Comparison of ENCODE assay signal across 8 mouse cellular contexts in genomic region chr8:106226589-106226988, GRCm38 (mm10). TPM values are rescaled to one million over a fixed set of nuclear protein-coding genes. Genes with fewer than 3 reads are reported as not detected.
DNase-seq lines count a peak whose midpoint lies in the region; ATAC-seq and TF ChIP-seq lines count a peak whose summit lies in the region.
"Had no signal": no experiment of that assay in that cellular context is flagged by ENCODE, and none has a peak within 500 bp of the region (broad histone marks: within the 10 kb centered on the region; RNA-seq: fewer than 3 reads in every experiment).

No protein-coding gene starts in this region.

- H3K4me1 ChIP-seq in liver, adult 2 months (ENCODE audit: control insufficient read depth, insufficient read depth, low read length): no peaks in the 10 kb centered on the region
- no peaks in the 10 kb centered on the region for H3K4me1 ChIP-seq in liver, embryonic 11.5 days (replicated peaks; ENCODE audit: control insufficient read depth, insufficient read depth, low read length)
- H3K4me1 ChIP-seq in G1E (ENCODE audit: insufficient read depth, low read depth, low read length): no peaks in the 10 kb centered on the region; the same call in 1 of the 2 replicates
- H3K4me1 ChIP-seq in embryonic facial prominence, embryonic 11.5 days (ENCODE audit: control insufficient read depth, insufficient read depth, low read length): no peaks in the 10 kb centered on the region
- H3K4me1 ChIP-seq: hindbrain, embryonic 15.5 days had no signal

- H3K4me2 ChIP-seq in liver, embryonic 11.5 days: no peak overlapping the region
- H3K4me2 ChIP-seq in embryonic facial prominence, embryonic 11.5 days (ENCODE audit: low read depth, low read length): no peak overlapping the region
- H3K4me2 ChIP-seq: hindbrain, embryonic 15.5 days had no signal

- no peaks in the 10 kb centered on the region for H3K9me3 ChIP-seq in liver, embryonic 11.5 days (ENCODE audit: control insufficient read depth, low read length)
- H3K9me3 ChIP-seq in G1E (replicated peaks): no peaks in the 10 kb centered on the region
- H3K9me3 ChIP-seq in embryonic facial prominence, embryonic 11.5 days (replicated peaks; ENCODE audit: control insufficient read depth, low read length): no peaks in the 10 kb centered on the region
- H3K9me3 ChIP-seq: hindbrain, embryonic 15.5 days had no signal

- peak; percentile 30 for DNase-seq in liver, adult 2 months (ENCODE audit: extremely low read depth, low read depth, low spot score)
- DNase-seq in liver, embryonic 11.5 days (ENCODE audit: low spot score): no peak
- peak; percentile 11 for DNase-seq in G1E (ENCODE audit: low spot score)
- peak; percentile 52 to 72 for DNase-seq in adrenal gland, postnatal 36 days
- DNase-seq in embryonic facial prominence, embryonic 11.5 days (ENCODE audit: low spot score): peak; percentile 73
- peak; percentile 62 to 64 for DNase-seq in layer of hippocampus, postnatal 10 days (ENCODE audit: low spot score in 2 of 2)
- DNase-seq in natural killer cell, adult 2 months (ENCODE audit: low spot score in 2 of 2): peak; percentile 14 to 33

- H3K27ac ChIP-seq in liver, adult 2 months (replicated peaks; ENCODE audit: insufficient read depth, low read depth, low read length): no peak overlapping the region
- no peak overlapping the region for H3K27ac ChIP-seq in liver, embryonic 11.5 days (ENCODE audit: low read depth, low read length)
- H3K27ac ChIP-seq in embryonic facial prominence, embryonic 11.5 days (replicated peaks; ENCODE audit: low read depth, low read length): no peak overlapping the region
- H3K27ac ChIP-seq: hindbrain, embryonic 15.5 days had no signal

- ATAC-seq in liver, embryonic 11.5 days (replicated peaks; ENCODE audit: low FRiP score): no peak
- peak; percentile 22; the same call in 1 of the 2 replicates for ATAC-seq in G1E (ENCODE audit: extremely low read depth, insufficient number of reproducible peaks, low FRiP score, poor library complexity, severe bottlenecking)
- ATAC-seq in embryonic facial prominence, embryonic 11.5 days (replicated peaks; ENCODE audit: insufficient number of reproducible peaks, low FRiP score, low TSS enrichment, low read depth): no peak

- WGBS in liver, adult 2 months: 43% methylated on average over 9 of the region's 9 CpGs
- WGBS in liver, embryonic 11.5 days: 50% methylated on average over 9 of the region's 9 CpGs
- 47% methylated on average over 9 of the region's 9 CpGs for whole genome bisulfite sequencing in embryonic facial prominence, embryonic 11.5 days

- H3K27me3 ChIP-seq in liver, adult 2 months (ENCODE audit: control insufficient read depth, insufficient read depth, low read length): no peaks in the 10 kb centered on the region
- H3K27me3 ChIP-seq in liver, embryonic 11.5 days (replicated peaks; ENCODE audit: control insufficient read depth, insufficient read depth, low read length): no peaks in the 10 kb centered on the region
- no peaks in the 10 kb centered on the region for H3K27me3 ChIP-seq in G1E (ENCODE audit: insufficient read depth, low read length)
- H3K27me3 ChIP-seq in embryonic facial prominence, embryonic 11.5 days (ENCODE audit: control insufficient read depth, insufficient read depth, low read length): no peaks in the 10 kb centered on the region
- H3K27me3 ChIP-seq: hindbrain, embryonic 15.5 days had no signal

- peaks cover 23% of the 10 kb centered on the region for H3K36me3 ChIP-seq in liver, adult 2 months (ENCODE audit: control insufficient read depth, insufficient read depth, low read length)
- peaks cover 36% of the 10 kb centered on the region for H3K36me3 ChIP-seq in liver, embryonic 11.5 days (ENCODE audit: control insufficient read depth, insufficient read depth, low read length)
- peaks cover 93% of the 10 kb centered on the region for H3K36me3 ChIP-seq in G1E (replicated peaks)
- H3K36me3 ChIP-seq in embryonic facial prominence, embryonic 11.5 days (replicated peaks; ENCODE audit: control insufficient read depth, insufficient read depth, low read depth, low read length): peaks cover 4% of the 10 kb centered on the region; the same call in 1 of the 2 replicates

- TF ChIP-seq POLR2A in liver, adult 2 months (IDR thresholded peaks at IDR 0.05; ENCODE audit: extremely low read depth, insufficient read depth, low read length): no peak

- no peak overlapping the region for H3K4me3 ChIP-seq in liver, adult 2 months (ENCODE audit: insufficient read depth, low read depth, low read length)
- H3K4me3 ChIP-seq in liver, embryonic 11.5 days (ENCODE audit: low read depth, low read length): no peak overlapping the region
- no peak overlapping the region for H3K4me3 ChIP-seq in G1E (ENCODE audit: low read depth, low read length)
- no peak overlapping the region for H3K4me3 ChIP-seq in embryonic facial prominence, embryonic 11.5 days (ENCODE audit: low read depth, low read length)
- H3K4me3 ChIP-seq: hindbrain, embryonic 15.5 days had no signal

- no peak overlapping the region for H3K9ac ChIP-seq in liver, adult 2 months (ENCODE audit: low read depth, low read length)
- H3K9ac ChIP-seq in liver, embryonic 11.5 days (ENCODE audit: low read depth, low read length): no peak overlapping the region
- H3K9ac ChIP-seq in embryonic facial prominence, embryonic 11.5 days (replicated peaks; ENCODE audit: low read length): no peak overlapping the region
- H3K9ac ChIP-seq: hindbrain, embryonic 15.5 days had no signal

- H3K79me2 ChIP-seq in liver, adult 2 months (ENCODE audit: control insufficient read depth, insufficient read depth, low read length): no peaks in the 10 kb centered on the region

- peak; percentile 56 for TF ChIP-seq CTCF in liver, adult 2 months (IDR thresholded peaks at IDR 0.05; ENCODE audit: low read depth, low read length)
- TF ChIP-seq CTCF in G1E (IDR thresholded peaks at IDR 0.05; ENCODE audit: low read depth, low read length): peak; percentile 88

RNA-seq across cellular contexts. Expression of gene Prmt7, which starts 15.9 kb away (rescaled TPM):
- total RNA-seq in liver, adult 2 months (2014; rRNA removed): 9.7 and 9.9 TPM in 2 replicates
- polyA plus RNA-seq in liver, adult 2 months (2012; rRNA removed): 8.8 and 12.0 TPM in 2 replicates
- polyA plus RNA-seq in liver, embryonic 11.5 days (2014; fragmentation: Nextera tagmentation; extraction: Ambion mirVana): 65.1 and 75.7 TPM in 2 replicates
- total RNA-seq in G1E (2014; fragmentation: Nextera tagmentation): 16.1 and 20.0 TPM in 2 replicates
- 22.8 and 27.4 TPM in 2 replicates for total RNA-seq in G1E (2017)
- 20.5 and 43.9 TPM in 2 replicates for polyA plus RNA-seq in G1E (2012)
- 10 to 100 TPM; 27.0 to 28.2 TPM for total RNA-seq in adrenal gland, postnatal 36 days (2021)
- polyA plus RNA-seq in embryonic facial prominence, embryonic 11.5 days (2014; fragmentation: Nextera tagmentation; extraction: Ambion mirVana): 62.6 and 62.7 TPM in 2 replicates
- total RNA-seq in layer of hippocampus, postnatal 10 days (2021): 10 to 100 TPM; 40.3 to 44.7 TPM

RNA-seq across cellular contexts. Expression of gene Slc7a6os, which starts 15.9 kb away (rescaled TPM):
- total RNA-seq in liver, adult 2 months (2014; rRNA removed): 21.9 and 23.0 TPM in 2 replicates
- polyA plus RNA-seq in liver, adult 2 months (2012; rRNA removed): 8.3 and 11.0 TPM in 2 replicates
- 34.8 and 36.5 TPM in 2 replicates for polyA plus RNA-seq in liver, embryonic 11.5 days (2014; fragmentation: Nextera tagmentation; extraction: Ambion mirVana)
- total RNA-seq in G1E (2014; fragmentation: Nextera tagmentation) (32.7 and 36.3 TPM in 2 replicates), G1E (2017) (41.0 and 45.6 TPM in 2 replicates)
- polyA plus RNA-seq in G1E (2012): 24.1 and 25.6 TPM in 2 replicates
- 10 to 100 TPM; 26.3 to 28.6 TPM for total RNA-seq in adrenal gland, postnatal 36 days (2021)
- 43.8 and 46.7 TPM in 2 replicates for polyA plus RNA-seq in embryonic facial prominence, embryonic 11.5 days (2014; fragmentation: Nextera tagmentation; extraction: Ambion mirVana)
- total RNA-seq in layer of hippocampus, postnatal 10 days (2021): 10 to 100 TPM; 30.4 to 32.3 TPM

RNA-seq across cellular contexts. Expression of gene Slc7a6, which starts 57.9 kb away (rescaled TPM):
- 0.09 and 0.27 TPM in 2 replicates for total RNA-seq in liver, adult 2 months (2014; rRNA removed)
- polyA plus RNA-seq in liver, adult 2 months (2012; rRNA removed): 0.21 and 0.91 TPM in 2 replicates
- polyA plus RNA-seq in liver, embryonic 11.5 days (2014; fragmentation: Nextera tagmentation; extraction: Ambion mirVana): 46.3 and 52.5 TPM in 2 replicates
- 6.6 and 7.1 TPM in 2 replicates for total RNA-seq in G1E (2014; fragmentation: Nextera tagmentation)
- total RNA-seq in G1E (2017): 4.1 TPM in 2 replicates
- polyA plus RNA-seq in G1E (2012): 1.0 and 1.3 TPM in 2 replicates
- total RNA-seq in adrenal gland, postnatal 36 days (2021): 10 to 100 TPM; 28.4 to 33.1 TPM
- polyA plus RNA-seq in embryonic facial prominence, embryonic 11.5 days (2014; fragmentation: Nextera tagmentation; extraction: Ambion mirVana): 82.4 and 90.9 TPM in 2 replicates
- 10 to 100 TPM; 23.2 to 26.2 TPM for total RNA-seq in layer of hippocampus, postnatal 10 days (2021)
